Mouse (Mus musculus): ENCODE data around the gene Fam71b.

DNA sequence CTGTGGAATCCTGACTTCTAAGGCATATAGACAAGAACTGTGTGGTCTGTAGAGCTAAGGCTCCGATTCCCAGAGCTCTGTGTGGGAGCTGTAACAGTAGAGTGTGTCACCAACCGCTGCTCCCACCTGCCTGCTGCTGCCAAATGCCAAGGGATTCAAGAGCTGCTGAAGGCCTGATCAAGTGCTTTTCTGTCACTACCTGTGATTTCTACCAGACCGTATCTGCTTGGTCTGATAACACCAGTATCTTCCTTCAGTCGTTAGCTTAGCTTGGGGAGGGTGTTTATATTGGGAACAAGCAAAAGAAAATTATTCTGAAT lies 461 bp downstream of the Fam71b start:
- no peak for TF ChIP-seq GATA1 (IDR thresholded peaks at IDR 0.05; ENCODE audit: low read length)
- TF ChIP-seq TAL1 (IDR thresholded peaks at IDR 0.05; ENCODE audit: low read length): no peak
